Mouse (Mus musculus) MEL (cell line): ENCODE measurements at regions not wholly inside any gene's neighbourhood (a gene's known extent, or its start where the extent isn't known, plus 50 kb on each side); places are given as distances from the start of the nearest gene placed in this dataset.

ENCODE experiments used
- DNase-seq: peaks from one replicate; pipeline ENCODE4 v3.0.0; 2011; ENCODE audit warnings: low read depth, low spot score
- H3K27ac ChIP-seq: 2 replicates; pipeline ENCODE4 v1.5.1; 2012; ENCODE audit warnings: low read depth, mild to moderate bottlenecking, control low read depth, low read length, moderate library complexity; ENCODE audit not compliant: control insufficient read depth
- H3K27me3 ChIP-seq, 2 experiments: fragments of 150-350 bp in 1 of 2; sonication (generic) in 1 of 2; 2 replicates each; pipeline ENCODE4 v1.6.1; 2012; ENCODE audit warnings: low read length in 2 of 2, mild to moderate bottlenecking in 2 of 2, improper control_type of control experiment in 1 of 2, moderate library complexity in 1 of 2; ENCODE audit not compliant: insufficient read depth in 2 of 2, control insufficient read depth in 1 of 2
- H3K36me3 ChIP-seq, 2 experiments: 2 replicates each; pipeline ENCODE4 v1.6.1; 2012 to 2014; ENCODE audit warnings: low read length in 2 of 2, improper control_type of control experiment in 1 of 2, inconsistent platforms in 1 of 2, mild to moderate bottlenecking in 1 of 2; ENCODE audit not compliant: insufficient read depth in 2 of 2, control insufficient read depth in 1 of 2
- H3K4me1 ChIP-seq, 2 experiments: fragments of 150-350 bp in 1 of 2; sonication (generic) in 1 of 2; 2 replicates each; pipeline ENCODE4 v1.6.1; 2012; ENCODE audit warnings: low read length in 2 of 2, improper control_type of control experiment in 1 of 2, mild to moderate bottlenecking in 1 of 2; ENCODE audit not compliant: insufficient read depth in 2 of 2, control insufficient read depth in 1 of 2
- H3K4me3 ChIP-seq, 2 experiments: fragments of 150-350 bp in 1 of 2; sonication (generic) in 1 of 2; 2 replicates each; pipeline ENCODE4 v1.5.1; 2012; ENCODE audit warnings: low read depth in 2 of 2, low read length in 2 of 2, mild to moderate bottlenecking in 2 of 2, moderate library complexity in 2 of 2, control low read depth in 1 of 2, improper control_type of control experiment in 1 of 2; ENCODE audit not compliant: control insufficient read depth in 1 of 2, insufficient read depth in 1 of 2
- H3K79me2 ChIP-seq: 2 replicates; pipeline ENCODE4 v1.6.1; 2012; ENCODE audit warnings: mild to moderate bottlenecking, low read length, moderate library complexity; ENCODE audit not compliant: control insufficient read depth, poor library complexity, insufficient read depth
- H3K9ac ChIP-seq: 2 replicates; pipeline ENCODE4 v1.6.1; 2012; ENCODE audit warnings: low read depth, mild to moderate bottlenecking, control low read depth, low read length, moderate library complexity; ENCODE audit not compliant: control insufficient read depth, poor library complexity, severe bottlenecking
- H3K9me3 ChIP-seq: fragments of 150-350 bp; sonication (generic); replicated peaks from 2 replicates; pipeline ENCODE4 v1.6.1; 2012; ENCODE audit warnings: mild to moderate bottlenecking, low read length, improper control_type of control experiment, moderate library complexity; ENCODE audit not compliant: insufficient read depth
- E2F4 ChIP-seq: IDR thresholded peaks from 2 replicates; pipeline ENCODE4 v1.6.1; 2011; ENCODE audit warnings: low read depth, low read length, improper control_type of control experiment, borderline replicate concordance
- ETS1 ChIP-seq: IDR thresholded peaks from 2 replicates; pipeline ENCODE4 v1.6.1; 2012; ENCODE audit warnings: low read depth, mild to moderate bottlenecking, inconsistent platforms, low read length, improper control_type of control experiment, moderate library complexity
- GABPA ChIP-seq: IDR thresholded peaks from 2 replicates; pipeline ENCODE4 v1.6.1; 2012; ENCODE audit warnings: low read depth, mild to moderate bottlenecking, inconsistent platforms, low read length, improper control_type of control experiment, moderate library complexity
- HCFC1 ChIP-seq: IDR thresholded peaks from 2 replicates; pipeline ENCODE4 v1.6.1; 2012; ENCODE audit warnings: low read depth, mild to moderate bottlenecking, inconsistent platforms, low read length, improper control_type of control experiment, moderate library complexity
- JUND ChIP-seq: IDR thresholded peaks from 2 replicates; pipeline ENCODE4 v1.6.1; 2011; ENCODE audit warnings: low read depth, mild to moderate bottlenecking, improper control_type of control experiment, low read length
- KAT2A ChIP-seq: conservative IDR thresholded peaks from 2 replicates; pipeline ENCODE4 v1.6.1; 2012; ENCODE audit warnings: low read depth, low read length, improper control_type of control experiment, inconsistent platforms
- MEF2A ChIP-seq: IDR thresholded peaks from 2 replicates; pipeline ENCODE4 v1.6.1; 2014; ENCODE audit warnings: low read depth, mild to moderate bottlenecking, inconsistent platforms, low read length, improper control_type of control experiment; ENCODE audit not compliant: poor library complexity, insufficient replicate concordance, severe bottlenecking; ENCODE audit errors: extremely low read depth
- MYC ChIP-seq: IDR thresholded peaks from 2 replicates; pipeline ENCODE4 v1.6.1; 2011; ENCODE audit warnings: low read depth, mild to moderate bottlenecking, low read length, improper control_type of control experiment, moderate library complexity
- SIN3A ChIP-seq: IDR thresholded peaks from 2 replicates; pipeline ENCODE4 v1.6.1; 2012; ENCODE audit warnings: low read length, improper control_type of control experiment, inconsistent platforms
- SMC3 ChIP-seq: IDR thresholded peaks from 2 replicates; pipeline ENCODE4 v1.6.1; 2011; ENCODE audit warnings: low read depth, low read length, improper control_type of control experiment
- TAL1 ChIP-seq: IDR thresholded peaks from 2 replicates; pipeline ENCODE4 v1.6.1; 2012; ENCODE audit warnings: mild to moderate bottlenecking, inconsistent platforms, low read length, moderate library complexity, mixed read lengths
- TBP ChIP-seq: IDR thresholded peaks from 2 replicates; pipeline ENCODE4 v1.8.0; 2011; ENCODE audit warnings: low read depth, low read length, improper control_type of control experiment
- USF1 ChIP-seq: IDR thresholded peaks from 2 replicates; pipeline ENCODE4 v1.6.1; 2014; ENCODE audit warnings: low read depth, mild to moderate bottlenecking, inconsistent platforms, low read length, improper control_type of control experiment, moderate library complexity

- no peaks in the 10 kb centered on the region for H3K27me3 ChIP-seq
- no peak overlapping the region for H3K27ac ChIP-seq
- H3K79me2 ChIP-seq, result no peaks in the 10 kb centered on the region
- no peaks in the 10 kb centered on the region for H3K9me3 ChIP-seq
- TF ChIP-seq GABPA, result no peak
- TF ChIP-seq KAT2A, result no peak
- TF ChIP-seq E2F4, result no peak
- no peak for TF ChIP-seq ETS1
- DNase-seq, result no peak
- no peak overlapping the region for H3K9ac ChIP-seq
- no peaks in the 10 kb centered on the region for H3K4me1 ChIP-seq
- no peaks in the 10 kb centered on the region for H3K36me3 ChIP-seq
- no peak overlapping the region for H3K4me3 ChIP-seq
These were observed 61.0 kb upstream of the Flrt2 start for GRCm38 (mm10) chr12:95631029-95631428.

- H3K27me3 ChIP-seq, result no peaks in the 10 kb centered on the region
- no peak overlapping the region for H3K9ac ChIP-seq
These were observed 55.4 kb upstream of the Flrt2 start for GRCm38 (mm10) chr12:95636647-95637046.

GRCm38 (mm10) chr12:95639892-95640291 is 52.1 kb upstream of the Flrt2 start:
- H3K27ac ChIP-seq, result no peak overlapping the region
- no peak overlapping the region for H3K4me3 ChIP-seq
- no peaks in the 10 kb centered on the region for H3K4me1 ChIP-seq
- H3K9ac ChIP-seq, result no peak overlapping the region
- no peaks in the 10 kb centered on the region for H3K9me3 ChIP-seq
- H3K36me3 ChIP-seq, result no peaks in the 10 kb centered on the region
- H3K79me2 ChIP-seq, result no peaks in the 10 kb centered on the region
- no peak for TF ChIP-seq GABPA
- no peak for TF ChIP-seq TAL1
- no peak for TF ChIP-seq SMC3
- no peak for DNase-seq
- H3K27me3 ChIP-seq, result no peaks in the 10 kb centered on the region

More at GRCm38 (mm10) chr12:95636647-95637046, 55.4 kb upstream of the Flrt2 start:
- DNase-seq, result no peak
- no peaks in the 10 kb centered on the region for H3K79me2 ChIP-seq
- H3K36me3 ChIP-seq, result no peaks in the 10 kb centered on the region
- no peaks in the 10 kb centered on the region for H3K4me1 ChIP-seq
- TF ChIP-seq USF1 (no peak), MEF2A (no peak)
- TF ChIP-seq, all 39 proteins: peak for 0
- H3K4me3 ChIP-seq, result no peak overlapping the region
- no peak overlapping the region for H3K27ac ChIP-seq
- no peaks in the 10 kb centered on the region for H3K9me3 ChIP-seq

GRCm38 (mm10) chr12:95641628-95642027 is 50.4 kb upstream of the Flrt2 start:
- TF ChIP-seq TBP (no peak), JUND (no peak), SIN3A (no peak), MYC (no peak), ETS1 (no peak), MEF2A (no peak), E2F4 (no peak), TAL1 (no peak), USF1 (no peak), HCFC1 (no peak)
- no peaks in the 10 kb centered on the region for H3K9me3 ChIP-seq
- H3K27me3 ChIP-seq, result no peaks in the 10 kb centered on the region
- no peaks in the 10 kb centered on the region for H3K79me2 ChIP-seq
- no peaks in the 10 kb centered on the region for H3K4me1 ChIP-seq
- no peaks in the 10 kb centered on the region for H3K36me3 ChIP-seq
- no peak for DNase-seq
- no peak overlapping the region for H3K27ac ChIP-seq
- H3K9ac ChIP-seq, result no peak overlapping the region
- H3K4me3 ChIP-seq, result no peak overlapping the region
